In genomic region chr8:127799849-127800471, GRCm38 (mm10) we compare ENCODE assay signal across 23 mouse cellular contexts.
"Had no signal": no experiment of that assay in that cellular context is flagged by ENCODE, and none has a peak within 500 bp of the region (broad histone marks: within the 10 kb centered on the region; RNA-seq: fewer than 3 reads in every experiment).

No protein-coding gene starts in this region.

- H3K9me3 ChIP-seq: heart, embryonic 10.5 days; heart, embryonic 12.5 days; hindbrain, embryonic 13.5 days; hindbrain, embryonic 15.5 days; kidney, embryonic 15.5 days; limb, embryonic 10.5 days; limb, embryonic 12.5 days; liver, embryonic 13.5 days had no signal

- H3K4me1 ChIP-seq: liver, embryonic 13.5 days had no signal

- H3K4me2 ChIP-seq: heart, embryonic 12.5 days; hindbrain, embryonic 13.5 days; hindbrain, embryonic 15.5 days; kidney, embryonic 15.5 days; limb, embryonic 12.5 days; liver, embryonic 13.5 days had no signal

- ATAC-seq: hindbrain, postnatal 0 days; intestine, embryonic 16.5 days had no signal

- H3K36me3 ChIP-seq: heart, embryonic 10.5 days; heart, embryonic 12.5 days; hindbrain, embryonic 13.5 days; hindbrain, embryonic 15.5 days; kidney, embryonic 15.5 days; limb, embryonic 10.5 days; limb, embryonic 12.5 days; liver, embryonic 13.5 days had no signal

- DNase-seq: gastrocnemius, postnatal 14 days; gastrocnemius, postnatal 36 days; heart, adult 18-20 months; heart, postnatal 10 days; kidney, adult 11 months; kidney, adult 2 months; kidney, adult 9 months; kidney, postnatal 14 days; kidney, postnatal 4 days; liver; liver, embryonic 13.5 days had no signal

- H3K4me3 ChIP-seq: heart, embryonic 10.5 days; heart, embryonic 12.5 days; hindbrain, embryonic 13.5 days; hindbrain, embryonic 15.5 days; kidney, embryonic 15.5 days; layer of hippocampus, adult 2 months; left cerebral cortex, adult 2 months; limb, embryonic 10.5 days; limb, embryonic 12.5 days; liver, embryonic 13.5 days had no signal

- H3K27ac ChIP-seq: heart, embryonic 10.5 days; hindbrain, embryonic 13.5 days; hindbrain, embryonic 15.5 days; hindbrain, postnatal 0 days; kidney, embryonic 15.5 days; kidney, postnatal 0 days; layer of hippocampus, adult 2 months; left cerebral cortex, adult 2 months; limb, embryonic 10.5 days; limb, embryonic 12.5 days; liver, embryonic 13.5 days had no signal

- H3K9ac ChIP-seq: heart, embryonic 12.5 days; hindbrain, embryonic 13.5 days; hindbrain, embryonic 15.5 days; kidney, embryonic 15.5 days; limb, embryonic 12.5 days; liver, embryonic 13.5 days had no signal

- H3K27me3 ChIP-seq: heart, embryonic 12.5 days; hindbrain, embryonic 13.5 days; hindbrain, embryonic 15.5 days; kidney, embryonic 15.5 days; limb, embryonic 12.5 days; liver, embryonic 13.5 days had no signal
